Mouse (Mus musculus) embryo, embryonic 11.5 days (tissue): Measurements from ENCODE around the gene Klrb1.
"Not testable (repeated sequence)": the region's sequence is repeated elsewhere in the genome, so short reads cannot be mapped to it uniquely, and the experiment has no call there.

Experiments used
- DNase-seq: peaks from one replicate; pipeline ENCODE4 v3.0.0-alpha.2; 2012; ENCODE audit warnings: low read depth, low spot score

The Klrb1 gene

DNA sequence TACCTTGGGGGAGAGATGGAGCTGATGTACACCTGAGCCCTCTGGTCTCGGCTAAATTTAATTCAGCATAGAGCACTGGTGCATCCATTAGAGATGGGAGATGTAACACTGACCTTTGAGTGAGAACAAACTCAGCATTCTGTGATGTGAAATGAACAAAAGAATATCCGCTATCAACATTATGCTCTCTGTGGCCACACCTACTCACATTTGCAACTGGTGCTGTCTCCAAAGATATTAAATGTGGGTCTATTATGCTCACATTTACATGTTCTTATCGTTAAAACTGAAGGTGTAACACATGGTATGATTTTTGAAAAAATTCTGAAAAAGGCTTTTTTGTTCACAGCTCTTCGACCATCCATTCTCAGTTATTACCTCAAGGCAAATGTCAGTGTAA lies at the start of gene Klrb1:
Gene Klrb1, minus strand, starts transcription at position 101 of the 400 bp plus-strand sequence.
- DNase-seq, result no peak

DNA sequence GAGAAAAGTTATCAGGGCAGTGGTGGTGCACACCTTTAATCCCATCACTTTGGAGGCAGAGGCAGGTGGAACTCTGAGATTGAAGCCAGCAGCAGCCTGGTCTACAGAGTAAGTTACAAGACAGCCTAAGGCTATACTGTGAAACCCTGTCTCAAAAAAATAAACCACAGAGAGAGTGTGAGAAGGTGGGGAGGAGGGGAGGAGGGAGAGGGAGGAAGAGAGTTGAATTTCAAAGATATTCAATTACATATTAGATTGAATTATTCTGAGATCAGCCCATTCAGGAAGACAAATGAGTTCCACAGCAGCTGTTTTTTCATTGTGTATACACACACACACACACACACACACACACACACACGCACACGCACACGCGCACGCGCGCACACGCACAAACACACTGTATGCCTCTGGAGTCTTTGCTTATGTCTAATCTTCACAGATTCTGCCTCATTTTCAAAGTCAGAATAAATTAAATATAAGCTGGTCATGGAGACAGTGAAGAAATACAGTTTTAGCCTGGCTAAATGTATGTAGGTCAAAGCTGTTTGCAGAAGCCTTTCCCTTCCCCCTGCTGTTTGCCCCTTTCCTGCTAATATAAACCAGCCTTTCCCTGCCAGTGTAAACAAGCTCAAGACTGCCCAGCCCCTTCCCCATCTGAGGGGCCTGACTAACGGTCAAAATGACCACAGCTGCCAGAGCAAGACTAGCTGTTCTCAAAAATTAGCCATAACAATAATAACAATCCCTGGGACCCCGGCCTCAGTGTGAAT lies 46.8 kb upstream of the Klrb1 start:
- no peak for DNase-seq

DNA sequence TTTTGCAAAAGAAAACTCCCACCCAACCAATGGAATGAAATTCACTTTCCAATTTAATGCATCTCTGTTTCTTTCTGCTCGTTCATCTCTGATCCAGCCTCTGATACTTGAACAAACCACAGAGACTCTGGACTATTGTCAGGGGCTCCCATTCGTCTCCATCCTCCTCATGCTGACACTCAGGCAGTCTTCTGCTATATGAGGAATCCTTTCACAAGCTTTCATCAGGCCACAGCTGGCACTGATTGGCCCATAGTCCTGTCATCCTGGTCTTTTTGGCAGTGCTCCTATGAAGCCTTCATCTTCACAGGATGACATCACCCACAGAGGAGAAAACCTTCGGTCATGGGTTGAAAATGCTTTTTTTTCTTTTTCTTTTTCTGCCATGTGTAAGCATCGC lies 45.2 kb upstream of the Klrb1 start:
- no peak for DNase-seq

GRCm38 (mm10) chr6:128766486-128767254 lies 43.8 kb upstream of the Klrb1 start:
- not testable (repeated sequence) for DNase-seq

DNA sequence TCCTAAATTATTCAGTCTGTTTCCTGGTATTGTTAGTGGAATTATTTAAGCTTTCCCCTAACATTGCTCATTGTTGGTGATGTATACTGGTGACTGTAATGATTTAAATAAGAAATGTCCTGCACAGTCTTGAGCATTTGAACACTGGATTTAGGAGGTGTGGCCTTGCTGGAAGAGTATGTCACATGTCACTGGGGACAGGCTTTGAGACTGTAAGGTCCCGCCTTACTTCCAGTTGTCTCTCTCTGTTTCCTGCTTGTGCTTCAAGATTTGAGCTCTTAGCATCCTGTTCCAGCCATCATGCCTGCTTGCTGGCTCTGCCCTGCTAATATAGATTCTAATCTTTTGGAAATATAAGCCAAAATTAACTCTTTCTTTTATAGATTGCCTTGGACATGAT lies 42.4 kb upstream of the Klrb1 start:
- DNase-seq, result no peak

DNA sequence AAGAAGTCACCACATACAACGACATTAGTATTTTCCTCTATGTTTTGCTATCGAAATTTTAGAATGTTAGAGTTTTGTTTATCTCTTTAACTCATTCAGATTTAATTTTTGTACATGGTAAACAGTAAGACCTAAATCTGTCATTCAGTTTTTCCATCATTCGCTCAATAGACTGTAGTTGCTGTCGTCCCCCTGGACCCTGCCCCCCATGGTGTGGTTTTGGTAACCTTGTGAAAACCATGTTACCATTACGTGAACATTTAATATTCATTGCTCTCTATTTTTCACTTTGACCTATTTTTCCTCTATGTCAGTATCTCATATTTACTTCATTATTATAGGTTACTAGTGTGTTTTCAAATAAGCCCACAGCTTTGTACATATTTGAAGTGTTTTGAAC lies 41.7 kb upstream of the Klrb1 start:
- DNase-seq, result no peak

GRCm38 (mm10) chr6:128763736-128764523 lies 41.1 kb upstream of the Klrb1 start:
- peak; percentile 93 for DNase-seq

DNA sequence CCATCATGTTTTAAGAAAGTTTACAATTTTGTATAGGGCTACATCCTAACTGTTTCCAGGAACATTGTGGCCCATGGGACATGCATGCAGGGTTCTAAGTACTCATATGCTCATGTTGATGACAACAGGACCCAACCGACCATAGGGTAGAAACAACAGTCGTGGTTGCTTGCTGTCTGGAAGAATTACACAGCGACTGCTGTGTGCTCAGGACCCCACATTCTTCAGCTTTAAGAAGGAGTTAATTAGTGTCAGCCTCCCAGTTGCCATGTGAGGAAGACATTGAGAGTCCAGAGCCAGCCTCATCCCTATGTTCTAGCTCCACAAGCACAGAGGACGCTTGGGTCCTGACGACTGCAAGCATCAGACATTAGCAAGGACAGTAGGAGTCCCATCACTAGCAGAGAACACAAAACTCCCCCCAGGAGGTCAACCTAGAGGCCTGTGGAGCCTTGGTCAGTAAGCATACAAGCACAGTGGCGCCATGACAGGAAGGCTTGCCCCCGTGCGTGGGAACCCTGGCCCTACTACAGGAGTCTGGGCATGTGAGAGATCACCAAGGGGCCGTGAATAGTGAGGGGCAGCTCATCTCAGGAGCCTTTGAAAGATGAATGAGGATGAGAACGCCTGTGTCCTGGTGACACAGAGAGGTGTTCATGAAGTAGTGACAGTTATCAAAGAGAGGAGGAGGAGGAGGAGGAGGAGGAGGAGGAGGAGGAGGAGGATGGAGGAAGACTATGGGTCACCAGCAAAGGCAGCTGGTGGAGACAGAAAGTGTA lies 40.2 kb upstream of the Klrb1 start:
- not testable (repeated sequence) for DNase-seq

DNA sequence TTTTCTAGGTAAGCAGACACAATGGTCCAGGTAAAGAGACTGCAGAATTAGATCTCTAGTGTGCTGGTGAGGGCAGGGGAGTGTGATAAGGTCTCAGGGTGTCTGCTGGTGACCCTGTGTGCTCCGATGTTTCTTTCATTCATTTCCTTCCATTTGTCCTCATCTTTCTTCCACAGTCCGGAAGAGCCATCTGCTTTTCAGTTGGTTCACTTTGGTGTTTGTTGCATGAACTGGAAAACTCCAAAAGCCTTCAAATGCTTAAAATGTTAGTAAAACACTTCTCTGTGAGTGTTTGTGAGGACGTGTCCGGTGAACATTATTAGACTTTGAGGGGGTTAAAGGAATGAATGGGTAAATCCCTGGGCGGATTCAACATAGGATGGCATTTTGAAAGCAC lies 38.3 kb upstream of the Klrb1 start:
- no peak for DNase-seq

GRCm38 (mm10) chr6:128760416-128761143 lies 37.7 kb upstream of the Klrb1 start:
- DNase-seq, result peak; percentile 82

- DNase-seq, result peak; percentile 80
These were observed 37.2 kb upstream of the Klrb1 start for GRCm38 (mm10) chr6:128760016-128760415.

GRCm38 (mm10) chr6:128759221-128759950 lies 36.5 kb upstream of the Klrb1 start:
- no peak for DNase-seq

GRCm38 (mm10) chr6:128755402-128755763 lies 32.5 kb upstream of the Klrb1 start:
- not testable (repeated sequence) for DNase-seq

GRCm38 (mm10) chr6:128754748-128755401 lies 32.0 kb upstream of the Klrb1 start:
- not testable (repeated sequence) for DNase-seq

- DNase-seq, result not testable (repeated sequence)
These were observed 31.4 kb upstream of the Klrb1 start for GRCm38 (mm10) chr6:128754265-128754664.

- DNase-seq, result peak; percentile 46
These were observed 30.9 kb upstream of the Klrb1 start for GRCm38 (mm10) chr6:128753610-128754224.

DNA sequence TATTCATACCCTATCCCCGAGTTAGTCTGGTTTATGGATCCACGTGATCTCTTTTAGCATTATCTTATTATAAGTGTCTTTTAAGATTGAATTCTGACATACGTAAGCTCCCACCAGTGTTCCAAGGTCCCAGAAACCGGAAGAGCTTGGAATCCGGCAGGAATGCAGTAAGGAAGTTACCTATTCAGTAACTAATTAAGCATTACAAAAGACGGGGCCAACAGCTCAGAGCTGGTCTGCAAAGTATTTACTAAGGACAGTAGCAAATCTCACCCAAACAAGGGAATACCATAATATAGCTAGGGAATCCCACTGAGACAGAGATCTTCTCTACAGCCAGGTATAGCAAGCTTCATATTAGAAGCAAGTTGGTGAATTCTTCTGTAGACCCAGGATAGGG lies 24.1 kb upstream of the Klrb1 start:
- not testable (repeated sequence) for DNase-seq

- DNase-seq, result no peak
These were observed 14.6 kb upstream of the Klrb1 start for GRCm38 (mm10) chr6:128737445-128737844.

DNA sequence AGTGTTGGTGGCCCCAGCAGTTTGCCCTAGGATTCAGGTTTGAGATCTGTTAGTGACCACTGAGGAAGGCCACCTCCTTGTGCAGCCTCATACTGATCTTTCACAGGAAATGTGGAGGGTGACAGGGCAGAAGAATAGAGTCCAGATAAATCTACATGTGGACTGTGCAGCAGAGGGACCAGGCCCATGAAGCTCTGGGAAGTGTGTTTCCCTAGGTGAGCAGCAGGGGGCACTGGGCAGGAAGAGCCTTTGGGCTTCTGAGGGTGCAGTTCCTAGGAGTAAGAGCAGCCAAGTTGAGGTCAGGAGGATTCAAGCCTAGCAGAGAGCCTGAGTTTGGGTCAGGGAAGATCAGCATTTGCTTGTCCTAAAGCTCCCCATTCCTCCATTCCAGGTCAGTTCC lies 13.2 kb upstream of the Klrb1 start:
- DNase-seq, result no peak
